Mouse (Mus musculus): ENCODE results near the gene Gpr146.

Gene Gpr146

GRCm38 (mm10) chr5:139404801-139405401 is 27.4 kb downstream of the Gpr146 start, which contains the start of gene C130050O18Rik:
Gene C130050O18Rik (plus strand): TSS chr5:139405280.
- DNase-seq: no peak

GRCm38 (mm10) chr5:139405478-139405877 is 28.0 kb downstream of the Gpr146 start:
- no peak for DNase-seq

- DNase-seq: no peak
These were observed 28.5 kb downstream of the Gpr146 start for GRCm38 (mm10) chr5:139405953-139406352.

GRCm38 (mm10) chr5:139407121-139407885 is 29.8 kb downstream of the Gpr146 start:
- no peak for DNase-seq

DNA sequence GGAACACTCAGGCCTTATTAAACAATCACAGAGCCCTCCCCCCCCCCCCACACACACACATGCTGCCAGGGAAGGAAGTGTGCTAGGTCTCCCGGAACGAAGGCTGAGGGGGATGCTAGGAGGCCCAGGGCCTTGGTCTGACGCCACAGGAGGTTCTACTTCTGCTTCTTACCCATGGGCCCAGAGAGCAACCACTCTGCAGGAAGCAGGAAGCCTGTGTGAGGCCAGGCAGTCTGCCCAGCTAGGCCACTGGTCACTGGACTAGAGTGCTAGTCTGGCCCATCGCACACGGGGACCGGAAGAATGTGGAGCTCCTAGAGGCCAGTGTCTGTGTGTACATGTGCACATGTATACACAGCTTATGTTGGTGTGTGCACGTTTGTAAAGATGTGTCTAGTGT is 31.0 kb downstream of the Gpr146 start:
- no peak for DNase-seq

GRCm38 (mm10) chr5:139409412-139409811 is 31.9 kb downstream of the Gpr146 start:
- no peak for DNase-seq

- no peak for DNase-seq
These were observed 32.6 kb downstream of the Gpr146 start for GRCm38 (mm10) chr5:139410056-139410455.

- no peak for DNase-seq
These were observed 33.6 kb downstream of the Gpr146 start for GRCm38 (mm10) chr5:139411117-139411516.

GRCm38 (mm10) chr5:139411665-139412314 is 34.3 kb downstream of the Gpr146 start:
- no peak for DNase-seq

GRCm38 (mm10) chr5:139413545-139413944 is 36.0 kb downstream of the Gpr146 start:
- no peak for DNase-seq

DNA sequence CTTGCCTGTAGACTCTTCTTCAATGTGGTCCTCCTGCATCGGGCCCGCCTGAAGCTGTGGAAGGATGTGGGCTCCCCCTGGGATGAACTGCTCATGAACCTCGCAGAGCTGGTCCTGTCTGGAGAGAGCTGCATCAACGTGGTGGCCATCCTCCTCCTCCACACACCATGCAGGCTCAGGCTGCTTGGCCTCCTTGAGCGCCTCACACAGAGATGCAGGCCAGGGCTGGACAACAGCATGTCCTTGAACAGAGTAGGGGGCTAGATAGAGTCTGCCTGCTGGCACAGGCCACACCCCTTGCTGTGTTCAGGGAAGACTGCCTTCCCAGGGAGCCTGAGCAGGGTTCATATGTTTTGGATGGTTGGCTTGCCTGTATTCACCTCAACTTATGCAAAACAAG is 37.5 kb downstream of the Gpr146 start:
- no peak for DNase-seq

DNA sequence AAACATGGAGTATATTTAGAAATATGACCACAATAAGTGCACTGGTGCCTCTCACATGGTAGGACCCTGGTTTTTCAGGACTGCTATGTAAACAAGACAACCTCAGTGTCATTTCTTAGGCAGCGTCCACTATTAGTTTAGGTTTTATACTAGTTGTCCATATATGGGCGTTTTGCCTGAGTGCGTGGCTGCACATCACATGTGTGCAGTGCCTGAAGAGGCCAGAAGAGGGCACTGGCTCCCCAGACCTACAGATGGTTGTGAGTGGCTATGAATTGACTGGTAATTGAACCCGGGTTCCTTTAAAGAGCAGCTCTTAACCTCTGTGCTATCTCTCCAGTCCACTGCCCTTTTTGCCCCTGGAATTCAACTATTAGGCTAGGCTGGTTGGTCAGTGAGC is 39.4 kb downstream of the Gpr146 start:
- no peak for DNase-seq

DNA sequence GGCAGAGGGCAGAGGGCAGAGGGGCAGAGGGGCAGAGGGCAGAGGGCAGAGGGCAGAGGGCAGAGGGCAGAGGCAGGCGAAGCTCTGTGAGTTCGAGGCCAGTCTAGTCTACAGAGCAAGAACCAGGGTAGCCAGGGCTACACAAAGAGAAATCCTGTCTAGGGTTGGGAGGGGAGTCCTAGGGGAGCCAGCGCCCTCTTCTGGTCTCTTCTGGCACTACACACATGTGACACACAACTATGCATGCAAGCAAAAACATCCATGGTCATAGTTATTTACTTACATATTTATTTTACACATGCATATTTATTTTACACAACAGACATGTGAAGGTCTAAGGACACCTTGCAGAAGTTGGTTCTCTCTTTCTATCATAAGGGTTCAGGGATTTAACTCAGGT is 40.0 kb downstream of the Gpr146 start:
- DNase-seq: no peak

DNA sequence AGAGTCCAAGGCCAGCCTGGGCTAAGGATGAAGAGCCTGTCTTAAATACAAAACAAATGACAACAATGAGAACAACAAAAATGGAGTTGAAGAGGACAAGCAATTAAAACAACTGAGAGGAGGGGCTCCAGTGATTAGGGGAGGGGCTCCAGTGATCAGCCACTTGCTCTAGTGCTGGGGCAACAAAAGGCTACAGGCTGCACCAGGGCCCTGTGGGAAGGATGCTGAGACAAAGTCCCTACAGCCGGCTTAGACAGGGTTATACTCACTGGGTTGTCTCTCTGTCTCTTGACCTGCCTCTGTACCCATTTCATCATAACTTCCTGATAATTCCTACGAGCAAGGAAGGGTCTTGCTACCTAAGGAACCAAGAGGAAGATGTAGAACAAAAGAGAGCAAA is 40.6 kb downstream of the Gpr146 start:
- DNase-seq: no peak

GRCm38 (mm10) chr5:139418633-139419032 is 41.1 kb downstream of the Gpr146 start:
- DNase-seq: no peak

GRCm38 (mm10) chr5:139423026-139423865 is 45.7 kb downstream of the Gpr146 start, which contains the start of gene Gper1:
Gene Gper1 (plus strand): TSS chr5:139423151.
- no peak for DNase-seq

DNA sequence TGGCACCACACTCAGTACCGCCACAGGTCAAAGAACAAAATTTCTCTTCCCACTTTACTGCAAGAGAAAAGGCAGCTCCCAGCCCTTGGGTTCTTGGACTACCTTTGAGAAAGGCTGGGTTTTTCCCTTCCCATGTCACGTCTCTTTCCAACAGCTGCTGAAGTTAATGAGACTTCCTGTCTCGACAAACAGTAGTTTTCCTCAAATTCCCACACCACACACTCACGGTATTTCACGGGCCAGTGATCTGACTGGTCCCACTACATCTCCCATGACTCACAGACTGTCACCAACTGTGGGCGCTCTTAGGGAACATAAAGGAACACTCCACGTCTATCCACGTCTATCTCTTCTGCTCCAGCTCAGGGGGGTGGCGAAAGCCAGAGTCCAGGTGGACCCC is 47.7 kb downstream of the Gpr146 start:
- no peak for DNase-seq

- no peak for DNase-seq
These were observed 49.5 kb downstream of the Gpr146 start for GRCm38 (mm10) chr5:139427001-139427400.

DNA sequence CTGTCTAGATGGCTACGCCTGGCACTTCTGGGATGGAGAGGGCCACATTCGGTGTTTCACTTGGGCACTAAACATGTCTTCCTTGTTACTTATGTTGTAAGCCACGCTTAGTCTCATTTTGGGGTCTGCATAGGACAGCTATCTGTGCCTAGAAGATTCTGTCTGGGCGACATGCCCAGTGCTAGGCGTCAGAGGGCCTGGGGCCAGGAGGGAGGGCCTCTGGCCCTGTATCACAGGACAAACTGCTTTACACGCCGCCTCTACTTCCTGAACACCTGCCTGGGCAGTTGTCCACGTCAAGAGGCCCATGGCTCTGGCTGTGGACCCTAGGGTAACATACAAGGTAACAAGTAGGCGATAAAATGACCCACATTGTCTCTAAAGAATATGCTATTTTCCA is 50.5 kb downstream of the Gpr146 start:
- no peak for DNase-seq

- no peak for DNase-seq
These were observed 52.4 kb downstream of the Gpr146 start for GRCm38 (mm10) chr5:139429818-139430341.

DNA sequence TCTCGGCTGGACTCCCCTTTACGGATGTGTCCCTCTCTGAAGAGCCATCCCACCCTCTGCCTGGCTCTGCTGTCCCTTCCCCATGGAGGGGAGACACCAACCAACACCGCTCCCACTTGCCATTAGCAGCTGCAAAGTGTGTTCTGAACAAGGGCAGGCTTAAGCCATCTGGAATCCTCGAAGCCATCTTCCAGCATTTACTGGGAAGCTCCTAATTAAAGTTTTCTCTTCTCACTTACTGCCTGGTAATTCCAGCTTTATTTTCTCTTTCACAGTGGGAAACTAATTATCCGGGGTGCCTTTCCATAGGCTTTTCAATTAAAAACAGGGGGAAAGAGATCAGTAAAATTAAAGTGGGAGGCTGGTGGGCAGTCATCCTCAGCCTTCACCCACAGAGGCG is 54.8 kb downstream of the Gpr146 start:
- no peak for DNase-seq

DNA sequence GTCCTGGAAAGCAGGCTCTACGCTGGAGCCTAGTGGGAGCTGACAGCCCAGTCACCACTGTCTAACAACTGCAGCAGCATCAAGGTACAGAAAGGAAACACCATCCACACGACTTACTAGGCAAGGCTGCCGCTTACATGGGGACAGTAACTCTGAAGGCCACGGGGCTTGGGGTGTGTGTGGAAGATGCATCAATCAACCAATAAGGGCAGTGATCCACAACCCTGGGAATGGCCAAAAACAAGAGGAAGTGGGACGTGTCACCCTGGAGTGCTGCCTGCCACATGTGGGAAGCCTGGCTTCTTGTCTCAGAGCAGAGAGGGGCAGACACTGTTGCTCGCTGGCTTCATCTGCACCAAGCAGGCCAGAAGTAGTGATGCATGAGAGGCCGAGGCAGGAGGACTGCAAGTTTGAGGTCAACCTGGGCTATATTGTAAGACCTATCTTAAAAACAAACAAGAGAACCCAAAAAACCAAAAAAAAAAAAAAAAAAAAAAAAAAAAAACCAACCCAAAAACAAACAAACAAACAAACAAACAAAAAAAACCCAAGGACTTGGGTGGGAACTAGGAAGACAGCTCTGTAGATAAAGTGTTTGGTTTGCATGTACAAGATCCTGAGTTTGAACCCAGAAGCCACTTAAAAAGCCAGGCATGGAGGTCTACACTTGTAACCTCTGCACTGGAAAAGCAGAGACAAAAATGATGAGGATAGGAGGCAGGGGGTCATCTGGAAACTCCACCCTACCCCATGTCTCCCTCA is 55.4 kb downstream of the Gpr146 start:
- DNase-seq: no peak
